Mouse (Mus musculus) neural tube, embryonic 15.5 days (tissue): ENCODE results near the gene Tbc1d22a. TPM values are rescaled to one million over a fixed set of nuclear protein-coding genes. Genes with fewer than 3 reads are reported as not detected.
A peak's percentile ranks its signal among the peaks of the same experiment; 100 is the strongest.

ENCODE experiments used
- ATAC-seq: fragments of 200-750 bp; cut with Nextera tagmentation; 2 replicates; pipeline ENCODE4 v1.8.0; 2017; ENCODE audit warnings: mild to moderate bottlenecking, moderate TSS enrichment, moderate library complexity; ENCODE audit not compliant: low FRiP score
- H3K27ac ChIP-seq: fragments of 300-500 bp; sonication (generic); replicated peaks from 2 replicates; pipeline ENCODE4 v1.5.1; 2015; ENCODE audit warnings: mild to moderate bottlenecking, inconsistent platforms
- H3K27me3 ChIP-seq: fragments of 300-500 bp; sonication (generic); replicated peaks from 2 replicates; pipeline ENCODE4 v1.6.1; 2015; ENCODE audit warnings: inconsistent platforms
- H3K36me3 ChIP-seq: fragments of 300-500 bp; sonication (generic); 2 replicates; pipeline ENCODE4 v1.6.1; 2015; ENCODE audit warnings: inconsistent platforms
- H3K4me1 ChIP-seq: fragments of 300-500 bp; sonication (generic); 2 replicates; pipeline ENCODE4 v1.6.1; 2015; ENCODE audit warnings: inconsistent platforms
- H3K4me2 ChIP-seq: fragments of 300-500 bp; sonication (generic); 2 replicates; pipeline ENCODE4 v1.6.1; 2015; ENCODE audit warnings: inconsistent platforms, mild to moderate bottlenecking, moderate library complexity
- H3K4me3 ChIP-seq: fragments of 300-500 bp; sonication (generic); replicated peaks from 2 replicates; pipeline ENCODE4 v1.5.1; 2015; ENCODE audit warnings: mild to moderate bottlenecking, inconsistent platforms
- H3K9ac ChIP-seq: fragments of 300-500 bp; sonication (generic); replicated peaks from 2 replicates; pipeline ENCODE4 v1.6.1; 2015; ENCODE audit warnings: mild to moderate bottlenecking, inconsistent platforms
- H3K9me3 ChIP-seq: fragments of 300-500 bp; sonication (generic); replicated peaks from 2 replicates; pipeline ENCODE4 v1.6.1; 2016; ENCODE audit warnings: inconsistent platforms
- WGBS: fragments of 180-500 bp; shearing (Covaris S2); methylation state at CpG from one replicate; pipeline ENCODE4 v1.1.7; 2015; ENCODE audit warnings: mixed read lengths; 5-methylcytosine and 5-hydroxymethylcytosine counted together
- polyA plus RNA-seq: library from polyadenylated mRNA; unstranded; fragments of >200 nt; fragmentation: Nextera tagmentation; extraction: Ambion mirVana; gene quantifications from 2 replicates; pipeline ENCODE4 v1.2.1, GENCODE M21; 2015

The Tbc1d22a gene
- polyA plus RNA-seq, 1 experiment from 2014 or later, result 11.0 TPM

GRCm38 (mm10) chr15:86346606-86347005 is 132.3 kb downstream of the Tbc1d22a start:
- no peaks in the 10 kb centered on the region for H3K27me3 ChIP-seq
- no peak overlapping the region for H3K4me2 ChIP-seq
- no peaks in the 10 kb centered on the region for H3K9me3 ChIP-seq
- no peak overlapping the region for H3K4me3 ChIP-seq
- peaks cover 50% of the 10 kb centered on the region for H3K4me1 ChIP-seq
- H3K27ac ChIP-seq, result peak overlapping the region; percentile 64
- ATAC-seq, result peak; percentile 73
- H3K9ac ChIP-seq, result no peak overlapping the region
- H3K36me3 ChIP-seq, result no peaks in the 10 kb centered on the region
- WGBS, result 49% methylated on average over 3 of the region's 3 CpGs

- Histone ChIP-seq H3K36me3 (no peaks in the 10 kb centered on the region), H3K9ac (no peak overlapping the region), H3K9me3 (no peaks in the 10 kb centered on the region), H3K4me2 (no peak overlapping the region), H3K27me3 (no peaks in the 10 kb centered on the region), H3K27ac (no peak overlapping the region), H3K4me3 (no peak overlapping the region), H3K4me1 (peaks cover 15% of the 10 kb centered on the region)
- no peak for ATAC-seq
- WGBS, result 88% methylated on average over 2 of the region's 2 CpGs
These were observed 140.7 kb downstream of the Tbc1d22a start for GRCm38 (mm10) chr15:86354932-86355331.

GRCm38 (mm10) chr15:86355857-86356256 is 141.6 kb downstream of the Tbc1d22a start:
- Histone ChIP-seq H3K4me1 (peaks cover 15% of the 10 kb centered on the region), H3K36me3 (no peaks in the 10 kb centered on the region), H3K4me2 (no peak overlapping the region), H3K9ac (no peak overlapping the region), H3K27me3 (no peaks in the 10 kb centered on the region), H3K4me3 (no peak overlapping the region), H3K27ac (no peak overlapping the region), H3K9me3 (no peaks in the 10 kb centered on the region)
- ATAC-seq, result no peak
- 79% methylated on average over 2 of the region's 2 CpGs for WGBS

GRCm38 (mm10) chr15:86360376-86360775 is 146.1 kb downstream of the Tbc1d22a start:
- H3K4me3 ChIP-seq, result no peak overlapping the region
- no peak overlapping the region for H3K4me2 ChIP-seq
- no peak overlapping the region for H3K9ac ChIP-seq
- no peak overlapping the region for H3K27ac ChIP-seq
- H3K27me3 ChIP-seq, result no peaks in the 10 kb centered on the region
- no peaks in the 10 kb centered on the region for H3K9me3 ChIP-seq
- WGBS, result 38% methylated on average over 3 of the region's 3 CpGs
- H3K36me3 ChIP-seq, result no peaks in the 10 kb centered on the region
- no peak for ATAC-seq
- H3K4me1 ChIP-seq, result peaks cover 35% of the 10 kb centered on the region

- no peak overlapping the region for H3K27ac ChIP-seq
- peaks cover 55% of the 10 kb centered on the region for H3K4me1 ChIP-seq
- no peaks in the 10 kb centered on the region for H3K27me3 ChIP-seq
- no peaks in the 10 kb centered on the region for H3K9me3 ChIP-seq
- no peaks in the 10 kb centered on the region for H3K36me3 ChIP-seq
- H3K9ac ChIP-seq, result no peak overlapping the region
- WGBS, result 66% methylated on average over 10 of the region's 10 CpGs
- ATAC-seq, result no peak
- no peak overlapping the region for H3K4me2 ChIP-seq
- no peak overlapping the region for H3K4me3 ChIP-seq
These were observed 148.3 kb downstream of the Tbc1d22a start for GRCm38 (mm10) chr15:86362306-86363150.

GRCm38 (mm10) chr15:86363841-86364295 is 149.6 kb downstream of the Tbc1d22a start:
- Histone ChIP-seq H3K4me3 (no peak overlapping the region), H3K4me1 (peaks cover 61% of the 10 kb centered on the region), H3K27ac (peak overlapping the region; percentile 45), H3K9me3 (no peaks in the 10 kb centered on the region), H3K4me2 (no peak overlapping the region), H3K9ac (no peak overlapping the region), H3K36me3 (no peaks in the 10 kb centered on the region), H3K27me3 (no peaks in the 10 kb centered on the region)
- WGBS, result 69% methylated on average over 4 of the region's 4 CpGs
- ATAC-seq, result no peak

GRCm38 (mm10) chr15:86364948-86365658 is 150.8 kb downstream of the Tbc1d22a start:
- Histone ChIP-seq H3K9ac (no peak overlapping the region), H3K4me1 (peaks cover 62% of the 10 kb centered on the region), H3K36me3 (no peaks in the 10 kb centered on the region), H3K27me3 (no peaks in the 10 kb centered on the region), H3K9me3 (no peaks in the 10 kb centered on the region), H3K4me2 (no peak overlapping the region), H3K27ac (no peak overlapping the region), H3K4me3 (no peak overlapping the region)
- 80% methylated on average over 10 of the region's 10 CpGs for WGBS
- no peak for ATAC-seq

GRCm38 (mm10) chr15:86366726-86367125 is 152.5 kb downstream of the Tbc1d22a start:
- no peak for ATAC-seq
- Histone ChIP-seq H3K9me3 (no peaks in the 10 kb centered on the region), H3K36me3 (no peaks in the 10 kb centered on the region), H3K4me1 (peaks cover 62% of the 10 kb centered on the region), H3K4me2 (no peak overlapping the region), H3K27me3 (no peaks in the 10 kb centered on the region), H3K27ac (0 out of 2 replicates have a peak overlapping the region, but pooled peaks have one; percentile 1), H3K4me3 (no peak overlapping the region), H3K9ac (no peak overlapping the region)
- WGBS, result 77% methylated on average over 4 of the region's 4 CpGs

GRCm38 (mm10) chr15:86367247-86367646 is 153.0 kb downstream of the Tbc1d22a start:
- 40% methylated on average over 8 of the region's 8 CpGs for WGBS
- ATAC-seq, result no peak
- Histone ChIP-seq H3K4me1 (peaks cover 62% of the 10 kb centered on the region), H3K36me3 (no peaks in the 10 kb centered on the region), H3K9ac (no peak overlapping the region), H3K4me3 (no peak overlapping the region), H3K27ac (peak overlapping the region; percentile 43; the same call in 1 of the 2 replicates), H3K27me3 (no peaks in the 10 kb centered on the region), H3K4me2 (no peak overlapping the region), H3K9me3 (no peaks in the 10 kb centered on the region)

GRCm38 (mm10) chr15:86370846-86371245 is 156.6 kb downstream of the Tbc1d22a start:
- 83% methylated on average over 3 of the region's 3 CpGs for WGBS
- Histone ChIP-seq H3K9ac (no peak overlapping the region), H3K4me2 (no peak overlapping the region), H3K4me1 (peaks cover 32% of the 10 kb centered on the region), H3K9me3 (no peaks in the 10 kb centered on the region), H3K27me3 (no peaks in the 10 kb centered on the region), H3K4me3 (no peak overlapping the region), H3K27ac (no peak overlapping the region), H3K36me3 (no peaks in the 10 kb centered on the region)
- no peak for ATAC-seq

GRCm38 (mm10) chr15:86375262-86375661 is 161.0 kb downstream of the Tbc1d22a start:
- Histone ChIP-seq H3K4me1 (no peaks in the 10 kb centered on the region), H3K9ac (no peak overlapping the region), H3K9me3 (no peaks in the 10 kb centered on the region), H3K4me2 (no peak overlapping the region), H3K27ac (no peak overlapping the region), H3K27me3 (no peaks in the 10 kb centered on the region), H3K36me3 (no peaks in the 10 kb centered on the region), H3K4me3 (no peak overlapping the region)
- ATAC-seq, result no peak
- WGBS, result 90% methylated on average over 3 of the region's 3 CpGs
